Mouse (Mus musculus) embryo, embryonic 11.5 days (tissue): ENCODE results near the gene Fgd2.
"Not testable (repeated sequence)": the region's sequence is repeated elsewhere in the genome, so short reads cannot be mapped to it uniquely, and the experiment has no call there.

Experiments
- DNase-seq: peaks from one replicate; pipeline ENCODE4 v3.0.0-alpha.2; 2012; ENCODE audit warnings: low read depth, low spot score

Fgd2 gene

DNA sequence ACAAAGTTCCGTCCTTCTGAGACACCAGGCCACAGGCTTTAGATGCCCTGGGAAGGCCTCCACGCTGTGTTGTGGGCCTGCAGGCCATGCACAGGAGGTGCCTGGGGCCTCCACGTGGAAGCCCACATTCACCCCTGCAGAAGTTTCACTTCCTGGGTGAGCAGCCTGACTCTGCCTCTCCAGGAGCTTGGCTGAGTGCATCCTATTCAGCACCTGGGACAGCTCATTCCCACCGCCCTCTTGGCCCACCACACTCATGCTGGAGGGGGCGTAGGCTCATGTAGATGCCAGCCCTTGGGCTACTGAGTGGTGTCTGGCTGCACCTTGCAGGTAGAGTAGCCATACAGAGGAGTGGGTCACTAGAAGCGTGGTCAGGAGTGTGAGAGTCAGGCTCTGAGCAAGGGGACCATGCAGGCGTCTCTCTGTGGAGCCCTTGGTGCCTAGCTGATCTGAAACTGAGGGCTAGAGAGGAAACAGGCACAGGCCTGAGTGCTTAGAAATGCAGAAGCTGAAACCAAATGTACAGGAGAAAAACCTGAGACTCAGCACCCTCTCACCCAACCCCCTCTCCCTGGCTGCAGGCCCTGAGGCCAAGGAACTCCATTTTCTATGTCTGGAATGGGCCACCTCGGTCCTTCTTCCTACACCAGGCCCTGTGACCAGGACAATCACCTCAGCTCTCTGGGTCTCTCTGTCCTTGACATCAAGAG is 1.4 kb downstream of the Fgd2 start:
- DNase-seq, result no peak

DNA sequence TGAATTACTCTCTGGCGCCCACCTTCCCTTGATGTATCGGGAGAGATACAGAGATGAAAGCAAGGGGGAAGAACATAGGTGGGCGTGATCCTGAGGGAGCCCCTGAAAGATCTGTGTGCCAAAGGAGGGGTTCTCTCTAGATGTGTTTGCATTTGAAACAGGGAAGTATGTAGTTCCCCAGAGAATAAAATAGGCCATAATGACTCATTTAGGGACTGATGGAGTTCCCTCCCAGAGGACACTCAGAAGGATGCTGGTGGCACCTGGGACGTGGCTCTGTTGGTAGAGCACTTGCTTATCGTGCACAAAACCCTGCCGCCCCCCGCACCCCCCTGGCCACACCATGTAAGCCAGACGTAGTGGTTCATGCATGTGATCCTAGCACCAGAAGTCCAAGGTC is 2.4 kb downstream of the Fgd2 start:
- DNase-seq, result no peak

DNA sequence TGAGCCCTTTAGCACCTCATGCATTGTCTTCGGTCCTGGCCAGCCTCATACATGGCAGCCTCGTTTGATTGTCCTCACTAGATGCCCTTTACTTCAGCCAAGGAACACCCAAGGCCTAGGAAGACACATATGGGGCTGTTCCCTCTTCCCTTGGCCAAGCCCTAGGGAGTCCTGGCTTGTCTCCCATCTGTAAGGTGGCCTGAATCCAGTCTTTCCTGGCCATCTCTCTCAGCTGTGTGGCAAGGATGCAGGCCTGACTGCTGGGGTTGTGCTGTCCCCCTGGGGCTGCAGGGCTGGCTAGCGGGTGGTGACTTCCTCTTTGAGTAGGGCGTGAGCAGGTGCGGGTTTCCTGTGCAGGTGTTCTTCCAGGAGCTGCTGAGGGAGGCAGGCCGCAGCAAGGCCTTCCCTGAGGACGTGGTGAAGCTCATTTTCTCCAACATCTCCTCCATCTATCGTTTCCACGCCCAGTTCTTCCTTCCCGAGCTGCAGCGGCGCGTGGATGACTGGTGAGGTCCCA is 4.4 kb downstream of the Fgd2 start:
- no peak for DNase-seq

DNA sequence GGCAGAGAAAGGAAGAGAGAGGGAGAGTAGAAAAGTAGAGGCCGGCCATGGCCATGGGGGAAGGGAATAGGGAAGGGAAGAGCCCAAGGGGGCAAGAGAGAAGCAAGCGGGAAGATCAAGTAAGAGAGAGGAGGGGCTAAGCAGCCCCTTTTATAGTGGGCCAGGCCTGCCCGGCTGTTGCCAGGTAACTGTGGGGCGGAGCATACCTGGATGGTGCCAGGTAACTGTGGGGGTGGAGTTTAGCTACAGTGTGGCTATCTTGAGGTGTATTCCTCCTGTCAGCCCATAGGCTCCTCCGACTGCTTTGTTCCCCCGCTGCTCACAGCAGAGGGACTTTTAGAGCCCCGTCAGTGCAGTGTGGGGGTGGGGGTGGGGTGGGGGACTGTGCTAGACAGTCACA is 8.0 kb downstream of the Fgd2 start:
- DNase-seq, result no peak

DNA sequence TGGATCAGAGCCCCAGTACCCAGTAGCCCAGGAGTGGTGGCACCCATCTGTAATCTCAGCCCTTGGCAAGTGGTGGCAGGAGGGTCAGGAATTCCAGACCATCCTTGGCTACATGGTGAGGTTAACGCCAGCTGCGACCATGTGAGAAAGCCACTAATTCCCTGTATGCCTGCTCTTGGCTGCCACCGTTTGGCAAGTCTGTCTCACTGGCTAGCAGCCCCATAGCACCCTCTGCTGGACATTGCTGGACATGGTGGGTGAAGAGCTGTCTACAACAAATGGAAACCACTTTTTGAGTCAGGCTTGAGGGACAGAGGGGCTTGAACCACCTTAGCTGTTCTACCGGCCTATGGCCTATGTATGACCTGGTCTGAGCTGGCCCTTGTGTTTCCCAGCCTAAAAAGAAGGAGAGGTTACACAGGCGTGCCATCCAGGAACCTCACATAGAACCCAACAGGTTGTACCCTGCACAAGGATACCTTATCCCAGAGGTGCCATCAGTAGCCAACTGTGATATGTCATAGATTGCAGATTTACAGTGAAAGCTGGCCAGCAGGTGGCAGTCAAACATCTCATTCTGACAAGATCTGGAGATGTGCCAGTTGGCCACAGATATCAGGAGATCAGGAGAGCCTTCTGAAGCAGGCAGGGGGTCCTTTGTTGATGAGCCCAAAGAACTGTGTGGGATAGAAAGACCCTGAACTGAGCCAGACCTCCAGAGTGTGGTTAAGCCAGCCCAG is 10.4 kb downstream of the Fgd2 start:
- peak; percentile 86 for DNase-seq

DNA sequence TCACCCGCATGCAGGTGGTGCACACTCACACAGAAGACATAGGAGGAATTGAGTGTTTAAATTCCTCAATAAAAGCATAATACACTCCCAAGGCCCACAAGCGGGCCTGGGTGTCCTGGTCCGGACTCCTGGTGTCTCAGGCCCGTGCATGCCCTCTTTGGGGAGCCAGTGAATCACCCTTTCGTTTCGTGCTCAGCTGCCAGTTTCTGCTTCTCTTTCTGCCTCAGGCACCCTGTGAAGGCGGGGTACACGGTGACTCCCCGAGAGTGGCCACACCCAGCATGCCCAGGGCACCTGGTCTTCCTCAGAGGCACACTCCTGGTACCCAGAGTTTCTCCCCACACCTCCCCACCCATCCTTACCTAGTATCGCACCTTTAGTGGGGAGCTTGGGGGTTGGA is 15.2 kb downstream of the Fgd2 start:
- no peak for DNase-seq

DNA sequence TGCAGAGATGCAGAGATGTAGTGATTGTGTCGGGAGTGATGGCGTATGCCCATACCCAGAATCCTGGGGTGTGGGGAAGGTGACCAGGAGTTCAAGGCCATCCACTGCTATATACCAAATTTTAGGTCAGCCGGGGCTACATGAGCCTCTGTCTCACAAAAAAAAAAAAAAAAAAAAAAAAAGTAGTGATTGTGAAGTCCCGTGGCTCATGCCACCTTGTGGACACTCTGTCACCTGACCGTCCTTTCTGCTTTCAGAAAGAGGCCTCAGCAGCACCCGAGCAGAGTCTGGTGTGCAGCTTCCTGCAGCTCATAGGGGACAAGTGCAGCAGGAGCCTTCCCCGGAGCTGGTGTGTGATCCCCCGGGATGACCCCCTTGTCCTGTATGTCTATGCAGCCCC is 17.3 kb downstream of the Fgd2 start:
- DNase-seq, result no peak

DNA sequence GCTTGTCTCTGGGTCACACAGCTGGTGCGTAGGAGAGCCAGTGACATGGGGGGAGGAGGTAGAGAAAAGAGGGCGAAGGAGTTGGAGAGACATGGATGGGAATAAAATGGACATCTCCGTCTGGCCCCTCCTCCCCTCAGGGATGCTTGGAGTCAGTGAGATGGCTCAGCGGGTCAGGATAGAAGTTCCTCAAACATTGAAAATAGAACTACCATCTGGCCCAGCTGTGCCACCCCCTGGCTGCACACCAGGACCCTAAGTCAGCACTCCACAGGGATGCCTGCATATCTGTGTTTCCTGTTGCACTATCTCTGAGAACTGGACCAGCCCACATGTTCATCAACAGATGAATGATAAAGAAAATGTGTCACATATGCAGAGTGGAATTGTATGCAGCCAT is 19.5 kb downstream of the Fgd2 start:
- no peak for DNase-seq

DNA sequence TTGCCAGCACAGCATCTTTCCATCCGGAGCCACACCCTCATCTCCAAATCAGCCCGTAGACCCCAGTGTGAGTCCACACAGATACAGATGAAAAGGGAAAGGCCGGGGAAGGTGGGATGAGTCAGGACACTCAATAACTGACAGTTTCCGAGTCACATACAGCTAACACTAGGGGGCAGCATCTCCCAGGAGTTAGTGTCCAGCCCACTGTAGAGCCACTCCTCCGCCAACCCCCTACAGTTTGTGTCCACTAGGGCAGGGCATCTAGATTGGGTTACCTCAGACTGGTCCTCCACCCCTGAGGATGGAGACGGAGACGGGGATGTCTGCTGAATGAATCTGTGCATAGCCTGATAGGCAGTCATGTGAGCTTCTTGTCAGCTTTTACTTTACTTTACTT is 20.8 kb downstream of the Fgd2 start:
- peak; percentile 64 for DNase-seq

DNA sequence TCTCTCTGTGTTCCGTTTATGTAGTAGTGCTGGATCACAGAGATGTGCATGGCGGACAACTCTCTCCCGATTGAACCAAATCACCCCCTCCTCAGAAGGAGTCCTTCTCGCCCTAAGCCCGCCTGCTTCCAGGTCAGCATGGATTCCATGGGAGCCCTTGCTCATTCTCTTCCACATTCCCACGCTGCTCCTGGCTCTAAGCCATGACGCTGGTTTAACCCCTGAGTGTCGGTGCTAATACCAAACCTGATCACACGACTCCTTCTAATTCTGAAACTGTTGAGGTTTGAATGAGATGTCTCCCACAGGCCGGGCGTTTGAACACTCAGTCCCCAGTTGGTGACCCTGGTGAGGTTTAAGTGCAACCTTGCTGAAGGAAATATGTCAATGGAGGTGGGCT is 21.7 kb downstream of the Fgd2 start:
- DNase-seq, result no peak

DNA sequence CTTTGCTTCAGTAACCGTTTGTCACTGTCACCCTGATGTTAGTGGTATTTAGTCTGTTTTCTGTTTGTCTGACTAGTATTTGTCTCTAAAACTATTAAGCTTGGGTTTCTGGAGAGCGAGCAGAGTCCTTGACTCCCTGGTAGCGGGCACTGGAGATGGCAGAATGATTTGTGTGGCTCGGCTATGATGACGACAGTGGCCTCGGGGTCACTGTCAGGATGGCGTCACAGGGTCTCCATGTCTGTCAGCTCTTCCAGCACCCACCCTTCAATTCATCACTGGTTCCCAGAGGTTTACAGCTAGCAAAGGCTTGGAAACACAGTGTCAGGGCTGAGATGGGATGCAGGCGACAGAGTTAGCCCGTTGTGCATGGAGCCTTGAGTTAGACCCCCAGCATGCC is 23.2 kb downstream of the Fgd2 start:
- DNase-seq, result no peak

DNA sequence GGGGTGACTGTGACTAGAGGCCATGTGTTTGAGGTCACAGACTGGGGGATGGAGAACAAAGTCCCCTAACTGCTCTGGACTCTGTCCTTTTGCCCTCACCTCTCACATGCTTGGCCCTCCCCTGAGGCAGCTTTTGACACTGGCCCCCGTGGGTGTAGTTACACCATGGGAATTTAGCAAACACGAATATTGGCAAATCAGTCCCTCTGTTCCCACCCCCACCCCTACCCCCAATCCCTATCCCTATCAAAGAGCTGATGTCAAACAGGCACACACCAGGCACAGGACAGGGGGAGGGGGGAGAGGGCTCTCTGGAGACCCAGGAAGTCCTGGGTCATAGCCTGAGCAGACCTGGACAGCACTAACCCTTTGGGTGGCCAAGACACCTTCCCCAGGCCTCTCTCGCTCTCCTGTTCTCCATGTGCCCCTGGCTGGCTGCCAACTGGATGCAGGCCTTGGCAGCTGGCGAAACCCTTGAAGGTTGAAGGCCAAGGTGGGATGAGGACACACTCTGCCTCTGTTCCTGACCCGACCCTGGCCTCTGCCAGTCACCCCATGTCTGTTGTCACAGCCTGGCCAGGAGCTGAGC is 24.2 kb downstream of the Fgd2 start:
- no peak for DNase-seq

DNA sequence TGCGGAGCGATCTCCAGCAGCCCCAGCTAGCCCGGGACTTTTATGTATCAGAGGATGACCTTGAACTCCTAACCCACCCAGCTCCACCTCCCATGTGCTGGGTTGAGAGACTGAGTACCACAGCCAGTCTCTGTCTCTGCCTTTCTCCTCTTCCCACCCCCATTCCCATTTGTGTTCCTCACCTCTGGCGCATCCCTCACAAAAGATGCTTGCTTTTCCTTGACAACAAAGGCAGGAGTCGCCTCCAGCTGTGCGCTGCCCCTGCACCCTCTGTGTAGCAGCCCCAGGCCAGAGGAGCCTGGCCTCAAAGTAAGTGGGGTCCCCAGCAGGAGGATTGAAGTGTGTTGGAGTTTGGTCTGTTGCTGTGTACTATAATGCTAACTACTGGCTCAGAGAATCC is 25.0 kb downstream of the Fgd2 start:
- no peak for DNase-seq

DNA sequence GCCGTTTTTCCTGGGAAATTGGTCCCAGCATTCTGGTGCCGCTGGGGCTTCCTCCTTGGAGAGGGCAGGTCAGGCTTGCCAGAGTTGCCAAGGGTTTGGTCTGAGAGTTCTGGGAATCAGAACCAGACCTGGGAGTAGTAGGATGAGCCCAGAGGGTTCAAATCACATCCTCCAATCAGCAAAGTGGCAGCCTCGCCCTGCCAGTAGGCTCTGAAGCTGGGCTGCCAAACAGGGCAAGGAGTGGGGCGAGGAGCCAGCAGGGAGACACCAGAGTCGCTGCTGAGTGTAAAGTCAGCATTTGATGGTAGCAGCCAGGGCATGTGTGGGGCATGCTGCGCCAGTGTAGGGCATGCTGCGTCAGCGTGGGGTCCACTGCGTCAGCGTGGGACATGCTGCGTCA is 28.3 kb downstream of the Fgd2 start:
- no peak for DNase-seq

DNA sequence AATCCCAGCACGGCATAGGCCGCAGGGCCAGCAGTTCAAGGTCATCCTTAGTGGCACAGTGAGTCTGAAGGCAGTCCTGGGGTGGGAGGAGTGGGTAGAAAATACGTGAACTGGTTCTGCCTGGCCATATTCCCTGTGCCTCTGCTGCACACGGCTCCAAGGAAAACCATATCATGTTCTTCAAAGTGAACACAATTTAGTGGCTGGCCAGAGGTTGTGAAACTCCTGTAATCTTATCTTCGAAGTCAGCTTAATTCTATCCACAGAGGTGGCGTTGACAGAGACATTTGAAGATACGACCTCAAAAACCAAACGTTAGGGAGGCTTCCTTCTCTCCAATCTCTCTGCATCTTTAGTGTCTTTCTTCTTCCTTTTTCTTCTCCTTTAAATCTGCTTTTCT is 30.6 kb downstream of the Fgd2 start:
- DNase-seq, result no peak

DNA sequence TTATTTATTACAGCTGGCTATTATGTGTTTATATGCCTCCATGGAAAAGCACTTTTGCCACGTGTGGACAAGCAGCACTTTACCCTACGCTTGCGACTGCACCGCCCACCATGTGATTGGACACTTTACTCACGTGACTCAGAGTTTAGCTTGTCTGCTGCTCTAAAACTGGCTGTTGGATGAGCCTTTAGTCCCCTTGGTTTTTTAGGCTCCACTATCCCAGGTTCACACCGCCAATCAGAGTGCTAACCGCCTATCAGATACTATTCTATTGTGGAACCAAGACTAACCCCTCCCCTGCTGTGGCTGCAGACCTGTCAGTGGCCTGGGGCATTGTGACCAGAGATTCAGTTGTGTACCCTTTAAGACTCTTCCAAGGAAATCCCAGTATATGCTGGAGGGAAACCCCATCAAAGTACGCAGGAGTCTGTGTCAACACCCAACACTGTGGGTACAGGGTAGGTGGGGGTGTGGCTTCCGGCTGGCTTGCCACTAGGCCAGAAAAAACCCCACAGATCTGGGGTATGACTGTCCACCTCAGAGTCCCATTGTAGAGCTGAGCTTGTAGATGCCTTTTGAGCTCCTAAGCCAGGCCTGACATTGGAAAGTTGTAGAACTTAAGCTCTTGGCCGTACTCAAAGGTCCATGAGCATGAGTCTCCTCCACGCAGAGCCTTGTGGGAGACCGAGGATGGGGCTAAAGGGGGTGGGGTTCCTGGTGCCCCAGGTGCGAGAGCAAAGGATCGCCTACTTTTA is 32.8 kb downstream of the Fgd2 start:
- no peak for DNase-seq

DNA sequence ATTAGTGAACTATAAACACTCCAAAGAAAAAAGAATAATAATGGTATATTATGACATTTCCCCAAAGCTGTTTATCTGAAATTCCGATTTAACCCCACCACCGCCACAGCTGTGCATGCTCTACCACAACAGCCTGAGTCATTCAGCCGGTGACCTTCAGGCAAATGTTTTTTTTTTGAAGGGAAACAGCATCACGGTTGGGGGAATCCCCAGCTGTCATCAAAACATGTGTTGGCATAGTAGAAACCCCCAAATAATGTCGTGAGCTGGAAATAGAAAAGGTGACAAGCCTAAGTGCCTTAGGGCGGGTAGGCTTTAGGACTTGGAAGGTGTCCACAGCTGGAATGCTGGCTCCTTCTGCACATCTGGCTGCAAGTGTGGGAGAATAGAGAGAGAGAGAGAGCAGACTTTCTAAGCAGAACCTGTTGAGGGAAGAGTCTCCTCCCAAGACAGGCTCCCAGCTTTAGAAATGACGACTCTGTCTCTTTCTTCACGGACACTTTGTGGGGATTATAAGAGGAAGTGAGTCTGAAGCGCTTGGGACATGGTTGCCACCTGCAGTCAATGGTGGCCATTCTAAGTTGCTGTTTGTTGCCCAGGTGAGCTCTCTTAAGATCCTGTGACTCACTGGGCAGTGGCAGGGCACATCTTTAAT is 33.5 kb downstream of the Fgd2 start:
- DNase-seq, result no peak

DNA sequence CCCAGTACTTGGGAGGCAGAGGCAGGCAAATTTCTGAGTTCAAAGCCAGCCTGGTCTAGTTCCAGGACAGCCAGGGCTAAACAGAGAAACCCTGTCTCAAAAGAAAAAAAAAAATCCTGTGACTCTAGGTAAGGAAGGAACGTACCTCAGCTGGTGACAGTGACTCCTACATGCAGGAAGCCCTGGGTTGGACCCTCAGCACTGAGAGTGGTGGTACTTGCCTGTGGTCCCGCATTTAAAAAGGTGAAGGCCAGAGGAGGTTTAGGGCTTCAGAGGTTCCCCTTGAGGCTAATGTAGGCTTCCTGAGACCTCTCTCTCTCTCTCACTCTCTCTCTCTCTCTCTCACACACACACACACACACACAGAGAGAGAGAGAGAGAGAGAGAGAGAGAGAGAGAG is 34.0 kb downstream of the Fgd2 start:
- not testable (repeated sequence) for DNase-seq

DNA sequence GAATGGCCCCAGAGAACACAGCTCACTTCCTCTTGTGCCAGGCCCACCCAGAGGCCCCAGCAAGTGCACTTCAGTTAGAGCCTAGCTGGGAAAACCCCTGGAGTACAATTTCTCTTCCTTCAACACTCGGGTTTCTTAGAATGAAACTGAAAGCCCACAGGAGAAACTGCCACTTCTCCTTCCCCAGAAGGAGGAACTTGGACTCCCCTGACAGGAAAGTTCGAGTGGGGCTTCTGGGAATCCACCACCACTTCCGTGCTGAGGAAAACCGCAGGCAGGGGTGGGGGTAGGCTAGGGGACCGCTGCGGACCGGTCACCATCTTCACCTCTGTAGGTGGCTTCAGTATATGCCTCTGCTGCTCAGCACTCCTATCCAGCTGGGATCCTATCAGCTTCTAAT is 34.7 kb downstream of the Fgd2 start:
- DNase-seq, result no peak

DNA sequence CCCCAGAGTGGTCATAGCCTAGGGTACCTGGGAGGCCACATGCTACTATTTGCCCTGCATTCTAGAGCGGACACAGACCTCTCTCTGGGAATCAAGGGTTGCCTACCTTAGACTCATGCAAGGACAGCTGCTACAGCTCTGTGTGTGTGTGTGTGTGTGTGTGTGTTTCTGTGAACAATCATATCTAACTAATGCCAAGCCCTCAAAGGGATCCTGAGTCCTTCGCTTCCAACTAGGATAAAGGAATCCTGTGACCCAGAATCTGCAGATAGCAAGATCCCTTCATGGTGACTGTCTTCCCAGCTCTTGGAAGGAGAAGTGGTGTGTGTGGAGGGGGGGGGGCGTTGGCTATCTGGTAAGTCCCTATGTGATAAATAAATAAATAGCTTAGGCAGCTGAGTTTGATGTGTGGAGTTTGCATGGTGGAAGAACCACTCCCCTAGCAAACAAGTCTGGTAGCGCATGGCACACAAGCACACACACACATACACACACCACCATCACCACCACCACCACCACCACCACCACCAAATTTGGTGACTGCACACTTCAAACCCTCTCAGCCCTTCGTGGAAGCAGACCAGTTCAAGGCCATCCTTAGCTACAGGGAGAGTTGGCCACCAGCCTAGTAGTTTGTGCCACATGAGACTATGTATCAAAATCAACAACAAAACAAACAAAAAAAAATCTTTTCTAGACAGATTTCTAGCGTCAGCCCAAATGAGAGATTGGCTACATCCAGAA is 35.5 kb downstream of the Fgd2 start:
- DNase-seq, result no peak

DNA sequence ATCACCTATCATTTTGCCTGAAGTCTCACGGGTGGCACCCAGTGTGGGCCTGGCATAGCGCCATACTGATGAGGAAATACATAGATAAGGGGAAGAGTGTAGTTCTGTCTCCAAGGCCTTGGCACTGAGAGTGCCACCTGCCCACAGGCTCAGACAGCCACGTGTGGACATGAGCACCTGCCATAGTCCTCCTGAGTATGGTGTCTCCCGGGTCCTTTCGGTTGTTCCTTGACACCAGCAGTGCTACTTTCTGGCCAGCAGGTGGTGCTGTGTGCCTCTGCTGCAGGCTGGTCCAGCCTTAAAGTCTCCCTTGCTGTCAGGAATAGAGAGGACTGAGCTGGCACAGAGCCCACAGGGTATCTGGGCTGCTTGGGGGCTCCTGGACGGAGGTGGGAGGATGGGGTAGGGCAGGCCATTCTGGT is 36.1 kb downstream of the Fgd2 start:
- peak; percentile 89 for DNase-seq
